Mouse (Mus musculus) bone marrow, adult 2 months (tissue): ENCODE results near the gene Hsdl2.

Experiments
- CTCF ChIP-seq: fragments of 200-500 bp; IDR thresholded peaks from 2 replicates; pipeline ENCODE4 v1.5.1; 2011; ENCODE audit warnings: low read length, control low read depth; ENCODE audit not compliant: control insufficient read depth, insufficient read depth
- POLR2A ChIP-seq: fragments of 200-500 bp; IDR thresholded peaks from 2 replicates; pipeline ENCODE4 v1.6.1; 2011; ENCODE audit warnings: low read depth, mild to moderate bottlenecking, control low read depth, low read length, borderline replicate concordance; ENCODE audit not compliant: control insufficient read depth

DNA sequence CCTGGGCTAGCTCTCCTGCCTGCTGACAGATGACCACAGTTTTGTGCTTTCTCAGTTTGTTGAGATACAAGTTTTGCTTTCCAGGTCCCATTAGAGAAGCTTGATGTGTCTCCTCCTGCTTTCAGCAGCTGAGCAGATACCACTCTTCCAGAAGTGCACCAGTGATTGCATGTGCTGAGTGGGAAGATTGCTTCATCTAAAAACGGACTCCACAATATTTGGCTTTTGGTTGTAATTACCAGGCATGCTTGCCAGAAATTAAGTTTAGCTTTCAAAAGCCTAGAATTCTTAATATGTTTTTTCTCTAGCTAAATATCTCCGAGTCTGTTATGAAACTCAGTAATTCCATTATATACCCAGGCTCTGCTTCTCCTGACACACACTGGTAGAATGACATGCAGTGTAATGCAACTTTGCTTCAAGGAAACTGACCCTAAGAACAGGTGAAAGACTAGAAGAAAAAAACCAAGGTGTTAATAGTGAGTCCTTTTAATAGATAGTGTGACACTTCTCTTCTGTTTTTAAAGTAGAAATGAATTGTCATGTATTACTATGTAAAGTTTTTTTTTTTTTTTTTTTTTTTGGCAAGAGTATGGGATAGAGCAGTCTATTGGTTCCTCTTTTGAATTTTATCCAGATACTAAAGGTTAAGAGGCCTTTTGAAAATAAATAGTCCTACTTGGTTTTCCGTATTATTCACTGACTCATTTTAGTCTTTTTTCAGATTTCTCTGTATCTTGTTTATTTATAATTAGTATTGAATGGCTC, 85.4 kb downstream of the Hsdl2 start:
- TF ChIP-seq CTCF (no peak), POLR2A (no peak)
